Mouse (Mus musculus): Measurements from ENCODE around the gene Cul3.

The Cul3 gene

GRCm38 (mm10) chr1:80293307-80293706 is 47.0 kb downstream of the Cul3 start:
- DNase-seq (ENCODE audit: low spot score in 2 of 2) = no peak

- DNase-seq (ENCODE audit: low spot score in 2 of 2) = no peak
Measured at GRCm38 (mm10) chr1:80278731-80279130, 61.5 kb downstream of the Cul3 start.

GRCm38 (mm10) chr1:80260443-80260842 is 79.8 kb downstream of the Cul3 start:
- DNase-seq (ENCODE audit: low spot score in 2 of 2) = no peak

DNA sequence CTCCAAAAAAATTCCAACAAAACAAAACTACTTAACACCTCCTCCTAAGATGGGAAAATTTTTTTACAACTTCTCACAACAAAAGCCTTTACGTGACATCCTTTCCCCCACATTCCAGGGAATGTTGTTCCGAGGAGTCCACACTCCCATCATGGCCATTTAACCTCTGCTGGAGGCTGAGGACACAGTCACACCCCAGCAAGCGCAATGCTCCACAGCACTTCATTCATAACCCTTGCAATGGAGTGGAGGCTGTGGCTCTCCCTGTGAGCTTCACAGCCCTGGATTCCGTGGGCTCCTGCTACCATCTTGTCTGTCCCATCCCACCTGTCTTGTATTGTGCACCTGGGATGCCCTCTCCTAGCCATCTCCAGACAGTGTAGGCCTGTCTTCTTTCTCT is 81.6 kb downstream of the Cul3 start:
- no peak for DNase-seq (ENCODE audit: low spot score in 2 of 2)

DNA sequence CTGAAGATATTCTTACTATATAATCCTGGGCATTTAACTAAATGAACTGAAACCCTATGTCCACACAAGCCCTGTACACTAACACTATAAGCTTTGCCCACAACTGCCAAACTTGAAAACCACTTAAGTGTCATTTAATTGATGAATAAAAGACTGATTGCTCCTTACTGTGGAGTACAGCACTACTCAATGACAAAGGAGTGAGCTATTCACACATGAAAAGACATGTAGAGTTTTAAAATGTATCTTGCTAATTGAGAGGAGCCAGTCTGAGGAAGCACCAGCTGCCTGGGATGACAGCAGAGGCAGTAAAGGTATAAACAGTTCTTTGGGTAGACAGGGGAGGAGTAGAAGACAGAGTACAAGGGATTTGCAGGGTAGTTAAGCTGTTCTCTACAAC is 87.0 kb downstream of the Cul3 start:
- DNase-seq (ENCODE audit: low spot score in 2 of 2) = no peak

DNA sequence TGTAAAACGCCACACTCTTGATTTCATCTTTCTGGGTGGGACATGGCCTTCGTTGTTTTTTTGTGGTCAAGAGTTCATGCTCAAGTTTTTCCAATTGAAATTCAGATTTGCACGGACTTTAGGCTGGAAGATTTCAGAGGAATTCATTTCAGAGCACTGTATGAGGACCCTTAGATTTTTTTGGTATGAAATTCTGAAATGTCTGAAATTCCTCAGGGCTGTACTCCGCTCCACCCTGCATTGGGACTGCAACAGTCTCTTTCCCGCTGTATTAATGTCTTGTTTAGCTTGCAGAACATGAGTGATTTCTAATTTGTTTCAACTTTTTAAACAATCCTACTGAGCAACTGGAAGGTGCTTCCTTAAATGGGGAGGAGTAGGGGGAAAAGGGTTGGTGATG is 90.0 kb downstream of the Cul3 start:
- no peak for DNase-seq (ENCODE audit: low spot score in 2 of 2)

GRCm38 (mm10) chr1:80247131-80247530 is 93.1 kb downstream of the Cul3 start:
- DNase-seq (ENCODE audit: low spot score in 2 of 2) = no peak

DNA sequence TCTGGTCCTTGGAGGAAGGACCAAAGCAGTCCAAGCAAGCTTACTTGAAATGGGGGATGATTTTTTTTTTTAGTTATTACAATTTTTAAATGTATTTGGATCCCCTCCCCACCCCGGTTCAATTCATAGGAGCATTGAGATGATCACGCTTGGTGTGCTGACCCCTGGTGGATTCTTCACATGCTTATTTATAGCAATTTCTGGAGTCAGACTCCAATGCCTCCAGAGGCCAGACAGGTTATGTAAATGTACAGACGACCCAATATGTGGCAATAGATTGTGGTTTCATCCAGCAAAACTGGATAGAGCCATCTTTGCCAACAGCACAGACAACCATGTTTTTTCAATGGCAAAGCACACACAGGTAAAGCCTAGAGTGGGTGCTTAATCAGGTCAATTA is 96.2 kb downstream of the Cul3 start:
- no peak for DNase-seq (ENCODE audit: low spot score in 2 of 2)

GRCm38 (mm10) chr1:80241579-80241978 is 98.7 kb downstream of the Cul3 start:
- no peak for DNase-seq (ENCODE audit: low spot score in 2 of 2)

DNA sequence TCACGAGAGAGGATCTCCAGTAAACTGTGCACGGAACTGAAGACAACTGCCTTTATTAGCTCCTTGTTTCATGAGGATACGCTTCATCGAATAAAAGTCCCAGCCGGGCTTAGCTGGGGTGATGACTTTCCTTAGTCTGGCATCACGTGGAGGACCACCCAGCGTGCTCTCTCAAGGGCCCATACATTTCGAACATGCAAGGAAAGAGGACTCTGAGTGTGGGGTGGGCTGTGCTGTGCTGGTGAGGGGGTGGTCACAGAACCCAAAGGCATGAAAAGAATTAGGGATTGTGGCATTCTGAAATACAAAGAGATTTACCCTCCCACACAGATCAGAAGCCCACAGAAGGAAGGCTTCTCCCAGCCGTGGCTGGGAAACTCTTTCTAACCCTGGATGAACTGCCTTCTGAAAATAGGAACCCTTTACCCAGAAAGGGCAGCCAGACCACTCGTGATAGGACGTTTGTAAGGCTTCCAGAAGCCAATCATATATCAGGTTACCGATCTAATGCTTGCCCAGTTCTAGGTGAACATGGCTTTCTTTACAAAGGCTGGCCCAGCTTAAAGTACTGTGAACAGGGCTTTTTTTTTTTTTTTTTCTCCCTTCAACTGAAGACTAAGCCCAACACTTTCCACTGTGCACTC is 100.1 kb downstream of the Cul3 start:
- no peak for DNase-seq (ENCODE audit: low spot score in 2 of 2)

GRCm38 (mm10) chr1:80239481-80239880 is 100.8 kb downstream of the Cul3 start:
- no peak for DNase-seq (ENCODE audit: low spot score in 2 of 2)

GRCm38 (mm10) chr1:80236951-80237702 is 103.2 kb downstream of the Cul3 start:
- no peak for DNase-seq (ENCODE audit: low spot score in 2 of 2)

GRCm38 (mm10) chr1:80236126-80236525 is 104.2 kb downstream of the Cul3 start:
- no peak for DNase-seq (ENCODE audit: low spot score in 2 of 2)

- DNase-seq (ENCODE audit: low spot score in 2 of 2) = no peak
Measured at GRCm38 (mm10) chr1:80230612-80231011, 109.7 kb downstream of the Cul3 start.

DNA sequence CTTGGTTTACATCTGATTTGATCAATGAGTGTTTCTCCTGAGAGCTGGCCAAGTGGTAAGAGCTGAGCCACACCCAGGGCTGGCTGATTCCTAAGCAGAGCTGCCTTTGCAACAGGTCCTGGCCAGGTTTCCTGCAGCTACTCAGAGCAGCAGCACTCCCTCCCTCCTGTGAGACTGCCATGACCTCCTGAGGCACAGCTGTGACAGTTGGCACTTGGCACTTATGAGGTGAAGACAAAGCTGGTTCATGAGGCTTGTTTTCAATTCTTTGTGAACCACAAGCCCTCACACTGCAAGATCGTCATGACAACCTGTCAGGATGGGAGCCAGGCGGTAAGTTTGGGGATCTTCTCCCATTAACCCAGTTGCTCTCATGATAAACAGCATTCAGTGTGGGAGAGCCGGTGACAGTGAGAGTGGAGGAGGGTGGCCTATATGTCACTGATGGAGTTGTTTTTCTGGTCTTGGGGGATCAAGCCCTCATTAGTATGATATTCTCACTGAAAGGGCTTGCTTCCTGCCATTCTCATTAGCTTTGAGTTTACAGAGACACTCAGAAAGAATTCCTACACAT is 115.4 kb downstream of the Cul3 start:
- no peak for DNase-seq (ENCODE audit: low spot score in 2 of 2)

DNA sequence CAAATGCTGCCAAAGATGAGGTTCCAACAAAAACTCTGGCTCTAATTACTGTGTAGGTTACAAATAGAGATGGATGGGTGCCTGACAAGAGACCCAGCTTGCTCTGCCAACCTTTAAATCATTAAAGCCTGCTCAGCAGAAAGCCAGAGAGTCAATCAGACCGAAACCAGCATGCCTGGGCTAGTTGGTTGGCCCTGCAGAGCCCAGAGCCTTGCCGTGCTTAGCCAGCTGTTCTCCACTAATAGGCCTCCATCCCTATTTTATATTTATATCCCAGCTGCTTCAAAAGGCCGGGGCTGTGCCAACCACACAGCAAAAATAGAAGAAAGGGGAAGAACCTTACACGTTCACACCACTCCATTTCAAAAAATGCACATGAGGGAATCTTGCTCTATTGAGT is 119.1 kb downstream of the Cul3 start:
- no peak for DNase-seq (ENCODE audit: low spot score in 2 of 2)

GRCm38 (mm10) chr1:80218268-80218667 is 122.0 kb downstream of the Cul3 start, which contains the start of gene Fam124b:
TSS of gene Fam124b (minus strand) at chr1:80218473.
- no peak for DNase-seq (ENCODE audit: low spot score in 2 of 2)

All from frontal cortex, postnatal 36 days (tissue).